Mouse (Mus musculus) ES-E14 (cell line): Measurements from ENCODE around the gene Uba7. TPM values are rescaled to one million over a fixed set of nuclear protein-coding genes. Genes with fewer than 3 reads are reported as not detected.

Source experiments
- DNase-seq: peaks from one replicate; pipeline ENCODE4 v3.0.0-alpha.2; 2013; ENCODE audit warnings: low read depth, low spot score
- H3K27ac ChIP-seq: 2 replicates; pipeline ENCODE4 v1.5.1; 2012; ENCODE audit warnings: low read depth, mild to moderate bottlenecking, low read length, moderate library complexity, mixed read lengths; ENCODE audit not compliant: poor library complexity, insufficient read depth, severe bottlenecking
- H3K36me3 ChIP-seq: 2 replicates; pipeline ENCODE4 v1.6.1; 2012; ENCODE audit warnings: mild to moderate bottlenecking, low read length, moderate library complexity, mixed read lengths; ENCODE audit not compliant: control insufficient read depth, poor library complexity, insufficient read depth, severe bottlenecking
- H3K4me1 ChIP-seq, 2 experiments: fragments of 150-350 bp in 1 of 2; sonication (generic) in 1 of 2; 2 replicates each; pipeline ENCODE4 v1.6.1; 2012; ENCODE audit warnings: low read length in 2 of 2, mild to moderate bottlenecking in 1 of 2, mixed read lengths in 1 of 2; ENCODE audit not compliant: control insufficient read depth in 2 of 2, insufficient read depth in 2 of 2, poor library complexity in 1 of 2
- H3K4me3 ChIP-seq, 2 experiments: fragments of 150-350 bp in 1 of 2; sonication (generic) in 1 of 2; 2 replicates each; pipeline ENCODE4 v1.5.1; 2012; ENCODE audit warnings: low read length in 2 of 2, low read depth in 1 of 2, mild to moderate bottlenecking in 1 of 2, mixed read lengths in 1 of 2; ENCODE audit not compliant: insufficient read depth in 1 of 2, poor library complexity in 1 of 2, severe bottlenecking in 1 of 2
- H3K9ac ChIP-seq: 2 replicates; pipeline ENCODE4 v1.6.1; 2012; ENCODE audit warnings: low read depth, mild to moderate bottlenecking, low read length, mixed read lengths; ENCODE audit not compliant: poor library complexity, insufficient read depth, severe bottlenecking
- H3K9me3 ChIP-seq: fragments of 150-350 bp; sonication (generic); 2 replicates; pipeline ENCODE4 v1.6.1; 2012; ENCODE audit warnings: low read depth, mild to moderate bottlenecking, low read length; ENCODE audit not compliant: control insufficient read depth, insufficient read depth
- CHD2 ChIP-seq: IDR thresholded peaks from 2 replicates; pipeline ENCODE4 v1.6.1; 2014; ENCODE audit warnings: mild to moderate bottlenecking, low read depth, low read length, inconsistent platforms
- HCFC1 ChIP-seq: IDR thresholded peaks from 2 replicates; pipeline ENCODE4 v1.6.1; 2012; ENCODE audit warnings: low read length, inconsistent platforms, borderline replicate concordance; ENCODE audit not compliant: insufficient read depth
- MAFK ChIP-seq: IDR thresholded peaks from 2 replicates; pipeline ENCODE4 v1.6.1; 2014; ENCODE audit warnings: mild to moderate bottlenecking, low read depth, low read length, inconsistent platforms; ENCODE audit not compliant: insufficient read depth
- ZC3H11A ChIP-seq: IDR thresholded peaks from 2 replicates; pipeline ENCODE4 v1.6.1; 2012; ENCODE audit warnings: low read depth, mild to moderate bottlenecking, inconsistent platforms, low read length, borderline replicate concordance
- ZNF384 ChIP-seq: IDR thresholded peaks from 2 replicates; pipeline ENCODE4 v1.6.1; 2012; ENCODE audit warnings: low read depth, low read length, inconsistent platforms
- in situ Hi-C, 2 experiments: fragments of 600-800 bp; cut with MboI; formaldehyde crosslinking; loops; one replicate each; pipeline ENCODE4 v1.15.1; 2025; ENCODE audit warnings: low sequenced_read_pairs in 2 of 2, inconsistent platforms in 1 of 2; ENCODE audit not compliant: unreplicated experiment in 2 of 2
- total RNA-seq: library from RNA; depleted of rRNA; stranded (reverse); fragments of 300-350 nt; gene quantifications from 2 replicates; pipeline ENCODE4 v1.2.3, GENCODE M21; 2012; rRNA removed

The Uba7 gene
- total RNA-seq = 0.79 and 1.0 TPM in 2 replicates

DNA sequence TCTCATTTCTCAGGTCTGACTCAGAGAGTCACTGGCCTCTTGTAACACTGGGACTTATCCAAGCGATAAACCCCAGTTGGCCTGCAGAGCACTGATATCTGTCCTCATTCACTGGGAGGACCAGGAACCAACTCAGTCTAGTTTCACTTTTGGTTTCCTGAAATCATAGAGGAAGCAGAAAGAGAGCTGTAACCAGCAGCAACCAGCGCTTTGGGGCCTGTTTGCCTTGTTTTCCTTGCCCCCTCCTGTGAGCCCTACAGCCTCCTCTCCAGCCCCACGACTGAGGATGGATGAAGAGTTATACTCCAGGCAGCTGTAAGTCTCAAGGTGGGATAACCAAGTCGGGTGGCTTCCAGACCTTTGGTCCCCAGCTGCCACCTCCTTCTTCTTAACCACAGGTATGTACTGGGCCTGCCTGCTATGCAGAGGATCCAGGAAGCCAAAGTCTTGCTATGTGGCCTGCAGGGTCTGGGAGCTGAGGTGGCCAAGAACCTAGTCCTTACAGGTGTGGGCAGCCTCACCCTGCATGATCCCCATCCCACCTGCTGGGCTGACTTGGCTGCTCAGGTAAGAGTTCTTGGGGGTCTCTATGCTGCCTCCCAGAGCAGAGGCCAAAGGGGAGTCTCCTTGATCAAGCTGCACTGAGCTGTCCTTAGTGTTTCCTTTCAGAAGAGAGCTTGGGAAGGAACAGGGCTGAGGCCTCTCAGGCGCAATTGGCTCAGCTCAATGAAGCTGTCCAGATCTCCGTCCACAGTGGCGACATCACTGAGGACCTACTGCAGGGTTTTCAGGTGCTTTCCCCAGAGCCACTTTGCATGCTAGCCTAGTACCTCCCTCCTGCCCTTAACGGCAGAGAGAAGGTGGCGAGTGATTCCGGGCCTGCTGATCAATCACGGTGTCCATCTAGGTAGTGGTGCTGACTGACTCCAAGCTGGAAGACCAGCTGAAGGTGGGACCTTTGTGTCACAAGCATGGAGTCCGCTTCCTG is at the start of gene Uba7:
TSS of gene Uba7 (plus strand) at position 107 of the 988 bp plus-strand sequence.
- no peak within 1 kb of the TSS for H3K27ac ChIP-seq
- H3K36me3 ChIP-seq = peaks cover 13% of the 10 kb centered on the region
- no peak within 1 kb of the TSS for H3K9ac ChIP-seq
- TF ChIP-seq ZNF384 = no peak
- TF ChIP-seq HCFC1 = no peak
- TF ChIP-seq MAFK = no peak
- TF ChIP-seq CHD2 = no peak
- TF ChIP-seq ZC3H11A = no peak
- H3K4me1 ChIP-seq = peaks cover 0 to 8% of the 10 kb centered on the region in 2 experiments; a peak in 1 of 4 replicates
- in situ Hi-C loops = no loop called here
- H3K4me3 ChIP-seq = no peak within 1 kb of the TSS
- DNase-seq = no peak
- H3K9me3 ChIP-seq = no peaks in the 10 kb centered on the region

DNA sequence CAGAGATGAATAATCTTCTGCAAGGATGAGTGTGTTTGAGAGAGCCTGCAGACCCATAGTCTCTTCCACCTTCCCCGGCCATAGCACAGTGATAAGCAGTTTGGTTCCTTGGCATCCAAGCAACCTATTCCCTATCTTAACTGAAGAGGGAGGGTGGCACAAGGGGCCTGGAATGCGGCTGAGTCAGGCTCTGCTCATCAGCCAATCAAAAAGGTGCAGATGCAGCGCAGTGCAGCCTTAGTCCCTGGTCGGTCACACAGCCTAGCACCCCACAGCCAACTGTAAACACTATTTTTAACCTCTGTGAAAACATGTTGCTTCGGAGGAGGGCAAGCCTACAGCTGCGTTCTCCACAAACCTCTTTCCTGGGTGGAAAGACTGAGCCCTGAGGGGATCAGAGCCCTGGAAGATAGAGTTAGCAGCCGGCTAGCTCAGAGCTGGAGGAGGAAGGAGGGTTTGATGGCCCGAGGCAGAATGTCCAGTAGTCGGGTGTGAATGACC is 48.3 kb upstream of the Uba7 start:
- Histone ChIP-seq H3K27ac (no peak overlapping the region), H3K4me1 (peaks cover 3 to 8% of the 10 kb centered on the region in 2 experiments; a peak in 2 of 4 replicates), H3K4me3 (no peak overlapping the region), H3K9ac (no peak overlapping the region), H3K9me3 (no peaks in the 10 kb centered on the region), H3K36me3 (no peaks in the 10 kb centered on the region)
- TF ChIP-seq CHD2 = no peak
- no peak for TF ChIP-seq MAFK
- TF ChIP-seq ZNF384 = no peak
- TF ChIP-seq ZC3H11A = no peak
- TF ChIP-seq HCFC1 = no peak
- in situ Hi-C loops = no loop called here
- no peak for DNase-seq

DNA sequence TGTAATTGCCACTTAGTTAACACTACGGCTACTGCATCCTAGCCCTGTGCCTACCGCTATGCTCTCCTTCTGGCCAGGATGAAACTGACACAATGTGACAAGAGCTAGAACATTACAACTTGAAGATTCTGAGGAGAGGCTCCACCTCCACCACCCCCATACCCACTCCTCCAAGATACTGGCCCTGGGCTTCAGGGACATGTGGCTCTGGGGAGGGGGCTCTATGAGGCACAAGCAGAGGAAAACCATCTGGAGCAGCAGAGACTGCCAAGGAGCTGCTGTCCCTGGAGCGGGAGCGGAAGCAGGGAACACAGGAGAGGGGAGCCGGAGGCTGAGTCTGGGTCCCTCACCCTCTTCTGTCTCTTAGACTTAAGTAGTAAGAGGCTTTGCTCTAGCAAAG is 47.6 kb upstream of the Uba7 start:
- H3K4me3 ChIP-seq = no peak overlapping the region
- no peak overlapping the region for H3K27ac ChIP-seq
- no peak for DNase-seq

DNA sequence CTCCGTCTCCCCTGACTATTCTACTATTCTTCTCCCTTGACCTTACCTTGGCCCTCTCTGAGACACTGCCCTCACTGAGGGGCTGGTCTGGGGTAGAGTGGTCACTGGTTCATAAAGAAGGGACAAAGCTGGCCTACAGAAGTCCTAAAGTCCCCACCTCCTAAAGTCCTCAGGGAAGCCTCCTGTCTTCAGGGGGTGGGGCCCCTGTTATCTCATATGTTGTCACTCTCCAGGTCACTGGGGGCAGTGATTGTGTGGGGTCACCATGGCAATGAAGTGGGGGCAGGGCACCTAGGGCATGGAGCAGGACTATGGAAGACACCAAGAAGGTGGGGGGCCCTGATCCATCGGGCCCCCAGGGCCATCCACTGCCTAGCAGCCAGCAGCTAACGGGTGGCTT is 47.1 kb upstream of the Uba7 start, which contains the start of gene Actl11:
TSS of gene Actl11 (plus strand) at position 301 of the 400 bp plus-strand sequence.
- no peak within 1 kb of the TSS for H3K27ac ChIP-seq
- peaks cover 3 to 8% of the 10 kb centered on the region in 2 experiments; a peak in 2 of 4 replicates for H3K4me1 ChIP-seq
- no peak within 1 kb of the TSS for H3K4me3 ChIP-seq
- H3K9ac ChIP-seq = no peak within 1 kb of the TSS
- H3K36me3 ChIP-seq = no peaks in the 10 kb centered on the region
- H3K9me3 ChIP-seq = no peaks in the 10 kb centered on the region
- TF ChIP-seq MAFK (no peak), HCFC1 (no peak), ZC3H11A (no peak), ZNF384 (no peak), CHD2 (no peak)
- no peak for DNase-seq
- in situ Hi-C loops = no loop called here

More for the DNA sequence above, 47.6 kb upstream of the Uba7 start:
- Histone ChIP-seq H3K9me3 (no peaks in the 10 kb centered on the region), H3K9ac (no peak overlapping the region), H3K36me3 (no peaks in the 10 kb centered on the region), H3K4me1 (peaks cover 3 to 8% of the 10 kb centered on the region in 2 experiments; a peak in 2 of 4 replicates)
- no peak for TF ChIP-seq ZNF384
- in situ Hi-C loops = no loop called here
